Mouse (Mus musculus) ZHBTc4 (cell line): ENCODE data around the gene Fam214b.

Experiments
- DNase-seq: peaks from one replicate; pipeline ENCODE4 v3.0.0-alpha.2; 2011; ENCODE audit warnings: low read depth, low spot score

Gene Fam214b

DNA sequence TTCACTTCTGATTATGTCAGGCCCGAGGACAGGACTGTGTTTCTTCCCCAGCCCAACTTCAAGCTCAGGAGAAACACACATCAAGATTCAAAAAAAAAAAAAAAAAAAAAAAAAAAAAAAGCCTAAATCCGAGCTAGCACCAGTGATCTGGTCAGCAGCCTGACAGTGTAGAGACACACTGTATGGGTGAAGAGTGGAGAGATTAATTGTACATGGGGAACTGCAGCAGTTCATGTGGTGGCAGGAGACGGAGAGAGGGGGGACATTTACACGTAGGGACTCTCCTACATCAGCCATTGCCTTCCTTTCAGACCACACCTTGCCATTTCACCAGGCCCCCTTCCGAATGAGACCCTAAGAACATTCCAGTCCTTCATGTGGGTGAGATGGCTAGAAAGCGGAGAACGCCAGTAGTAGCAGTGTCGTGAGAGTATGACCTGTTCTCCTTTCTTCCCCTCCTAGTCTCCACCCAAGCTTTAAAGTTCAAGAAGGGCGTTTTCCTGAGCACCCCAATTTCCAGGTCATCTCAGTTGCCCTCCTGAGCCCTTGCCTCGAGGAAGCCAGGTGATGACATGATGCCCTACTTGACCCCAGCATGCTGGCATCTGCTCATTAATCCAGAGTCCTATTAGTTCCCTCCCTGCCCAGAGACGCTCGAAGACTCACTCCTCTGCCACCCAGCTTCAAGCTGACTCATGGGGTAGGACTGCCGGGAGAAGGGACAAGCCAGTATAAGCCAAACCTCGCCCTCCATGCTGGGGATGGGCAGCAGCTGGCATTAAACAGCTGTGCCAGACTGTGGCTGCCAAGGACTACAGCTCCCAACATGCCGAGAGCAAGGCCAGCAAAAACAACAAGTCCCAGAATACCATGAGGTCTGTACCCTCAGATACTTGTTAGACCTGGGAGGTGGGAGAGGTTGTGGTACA lies 7.2 kb downstream of the Fam214b start:
- DNase-seq = no peak

DNA sequence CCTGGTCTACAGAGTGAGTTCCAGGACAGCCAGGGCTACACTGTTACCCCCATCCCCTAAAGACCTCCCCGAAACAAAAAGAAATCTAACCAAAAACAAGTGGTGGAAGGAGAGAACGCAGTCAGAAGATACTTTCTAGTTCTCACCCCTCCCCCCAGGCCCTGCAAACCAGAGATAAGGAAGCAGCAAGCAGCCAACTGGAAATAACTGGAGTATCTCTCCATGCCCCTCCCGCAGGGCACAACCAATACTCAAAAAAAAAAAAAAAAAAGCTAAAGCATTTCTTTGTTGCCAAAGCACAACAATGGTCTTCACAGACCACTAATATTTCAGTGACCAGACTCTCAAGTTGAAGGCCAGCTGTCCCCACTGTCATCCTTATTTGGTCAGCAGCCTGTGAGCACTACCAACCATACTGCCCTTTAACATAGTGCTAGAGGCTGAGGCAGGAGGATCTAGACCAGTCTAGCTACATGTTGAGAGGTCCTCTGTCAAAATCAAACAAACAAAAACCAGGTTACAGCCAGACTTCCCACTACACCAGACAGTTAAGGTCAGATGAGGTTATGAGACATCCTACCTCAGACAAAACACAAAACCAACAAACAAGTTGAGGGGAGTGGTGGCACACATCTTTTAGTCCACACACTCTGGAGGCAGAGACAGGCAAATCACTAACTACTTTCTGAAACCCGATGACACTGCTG lies 8.0 kb downstream of the Fam214b start:
- no peak for DNase-seq

DNA sequence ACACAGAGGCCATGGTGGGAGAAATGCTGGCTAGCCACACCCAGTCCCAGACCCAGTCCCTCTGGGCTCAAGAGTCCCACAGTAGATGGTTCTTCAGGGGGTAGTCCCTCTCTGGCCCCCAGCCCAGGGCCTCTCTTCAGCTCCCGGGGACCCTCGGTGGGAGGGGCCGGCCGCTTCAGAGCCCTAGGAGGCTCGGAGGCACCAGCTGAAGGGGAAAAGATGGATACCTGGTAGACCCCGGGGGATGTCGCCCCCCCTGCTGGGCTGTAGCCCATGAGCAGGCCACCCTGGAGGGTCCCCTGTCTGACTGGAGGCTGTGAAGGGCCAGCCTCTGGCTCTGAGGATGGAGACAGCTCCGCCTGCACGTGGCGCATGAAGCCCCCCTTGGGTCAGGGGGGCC lies 9.7 kb downstream of the Fam214b start:
- DNase-seq = no peak

GRCm38 (mm10) chr4:43035851-43036250 lies 10.2 kb downstream of the Fam214b start:
- no peak for DNase-seq

GRCm38 (mm10) chr4:43033481-43033880 lies 12.5 kb downstream of the Fam214b start:
- no peak for DNase-seq

DNA sequence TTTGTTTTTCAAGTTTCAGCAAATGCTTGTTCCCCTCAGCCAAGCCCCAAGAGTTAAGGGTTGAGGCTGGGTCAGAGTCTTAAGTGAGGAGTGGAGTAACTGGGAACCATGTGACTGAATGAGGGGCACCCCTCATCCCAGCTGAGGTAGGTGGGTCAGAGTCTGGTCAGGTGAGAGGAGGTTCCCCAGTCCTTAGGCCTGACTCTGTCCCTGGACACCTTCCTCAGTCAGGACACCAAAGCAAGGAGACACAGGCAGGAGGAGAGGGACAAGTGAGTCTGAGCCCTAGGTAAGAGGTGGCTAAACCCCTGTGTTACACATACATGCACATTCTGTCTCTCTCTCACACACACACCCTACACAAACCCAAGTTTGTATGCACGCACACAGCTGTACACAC lies 13.5 kb downstream of the Fam214b start:
- DNase-seq = no peak

- DNase-seq = peak; percentile 98
Observed at GRCm38 (mm10) chr4:43031237-43031995, 14.6 kb downstream of the Fam214b start, which contains the start of gene Stoml2. Gene Stoml2, minus strand, starts transcription at chr4:43031710.

DNA sequence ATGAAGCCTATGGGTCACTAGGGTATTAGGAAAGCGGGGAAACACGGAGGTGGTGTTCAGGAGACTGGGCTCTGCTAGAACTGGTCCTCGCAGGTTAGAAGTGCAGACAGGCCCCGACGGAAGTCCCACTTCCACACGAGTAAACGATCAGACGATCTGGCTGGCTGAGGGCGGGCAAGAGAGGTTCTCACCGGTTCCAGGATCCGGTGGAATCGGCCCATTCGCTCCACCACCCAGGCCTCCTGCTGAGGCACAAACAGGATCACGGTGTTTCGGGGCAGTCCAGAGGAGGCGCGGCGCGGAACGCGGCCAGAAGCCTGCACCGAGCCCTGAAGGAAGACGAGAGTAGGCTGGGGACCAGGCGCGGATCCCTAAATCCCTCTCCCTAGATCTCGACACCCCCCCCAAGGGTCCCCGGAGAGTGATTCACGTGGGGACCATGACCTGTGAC lies 15.2 kb downstream of the Fam214b start:
- peak; percentile 89 for DNase-seq

DNA sequence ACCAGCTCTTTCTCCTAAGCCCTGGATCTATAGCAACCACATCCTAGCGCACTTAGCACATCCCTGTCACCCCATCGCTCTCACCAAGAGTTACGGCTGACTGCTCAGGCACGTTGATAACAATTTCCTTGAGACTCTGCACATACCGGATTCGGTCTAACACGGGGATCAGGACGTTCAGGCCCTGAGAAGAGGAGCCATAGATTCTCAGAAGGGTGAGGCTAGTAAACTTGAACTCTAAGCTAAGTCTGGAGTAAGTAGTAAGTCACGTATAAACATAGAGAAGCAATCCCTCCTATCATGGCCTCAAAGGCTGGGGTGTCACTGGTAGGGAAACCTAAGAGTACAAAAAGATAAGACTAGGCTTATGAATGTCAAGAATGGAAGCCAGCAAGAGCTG lies 15.7 kb downstream of the Fam214b start:
- no peak for DNase-seq

GRCm38 (mm10) chr4:43029749-43030148 lies 16.3 kb downstream of the Fam214b start:
- no peak for DNase-seq

- no peak for DNase-seq
Observed at GRCm38 (mm10) chr4:43029121-43029520, 16.9 kb downstream of the Fam214b start.

GRCm38 (mm10) chr4:43025084-43025960 lies 20.7 kb downstream of the Fam214b start, which contains the start of gene Pigo:
Gene Pigo, minus strand, starts transcription at chr4:43025819.
- DNase-seq = peak; percentile 97

GRCm38 (mm10) chr4:43024673-43025072 lies 21.3 kb downstream of the Fam214b start:
- DNase-seq = no peak

DNA sequence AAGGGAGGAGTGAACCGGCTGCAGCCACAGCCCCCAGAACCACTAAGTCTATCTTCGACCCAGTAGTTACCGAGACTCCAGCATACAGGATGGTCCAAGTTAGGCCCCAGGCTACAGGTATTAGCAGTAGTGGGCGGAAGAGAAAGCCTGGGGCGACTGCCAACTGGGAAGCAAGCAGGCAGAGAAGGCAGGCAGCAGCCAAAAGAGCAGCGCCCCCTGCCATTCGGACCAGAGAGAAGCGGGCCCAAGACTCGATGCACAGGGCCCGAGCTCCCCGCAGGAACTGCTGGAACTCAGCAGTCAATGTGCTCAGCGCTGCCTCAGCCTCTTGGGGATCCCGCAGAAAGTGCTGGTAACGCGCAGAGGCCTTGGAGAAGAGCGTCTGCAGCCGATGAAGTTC lies 24.7 kb downstream of the Fam214b start:
- peak; percentile 74 for DNase-seq

DNA sequence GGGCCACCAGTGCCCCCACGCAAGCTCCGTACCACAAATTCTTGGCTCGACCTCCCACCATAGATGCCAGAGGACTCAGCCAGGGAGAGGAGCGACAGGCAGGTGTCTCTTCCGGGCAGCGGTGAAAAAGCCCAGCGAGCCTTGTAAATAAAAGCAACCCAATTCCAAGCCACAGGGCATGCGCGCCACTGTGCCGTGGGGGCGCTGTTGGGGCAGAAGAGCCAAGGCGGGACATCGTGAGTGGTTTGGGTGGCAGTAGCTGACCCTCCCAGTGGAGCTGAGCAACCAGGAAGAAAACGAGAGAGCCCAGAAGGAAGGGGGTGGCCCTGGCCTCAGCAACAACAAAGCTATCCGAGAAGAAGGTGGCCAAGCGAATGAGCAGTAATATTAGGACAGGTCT lies 25.1 kb downstream of the Fam214b start:
- DNase-seq = peak; percentile 59

GRCm38 (mm10) chr4:43019641-43020465 lies 26.2 kb downstream of the Fam214b start:
- no peak for DNase-seq

GRCm38 (mm10) chr4:43019176-43019575 lies 26.8 kb downstream of the Fam214b start:
- no peak for DNase-seq

DNA sequence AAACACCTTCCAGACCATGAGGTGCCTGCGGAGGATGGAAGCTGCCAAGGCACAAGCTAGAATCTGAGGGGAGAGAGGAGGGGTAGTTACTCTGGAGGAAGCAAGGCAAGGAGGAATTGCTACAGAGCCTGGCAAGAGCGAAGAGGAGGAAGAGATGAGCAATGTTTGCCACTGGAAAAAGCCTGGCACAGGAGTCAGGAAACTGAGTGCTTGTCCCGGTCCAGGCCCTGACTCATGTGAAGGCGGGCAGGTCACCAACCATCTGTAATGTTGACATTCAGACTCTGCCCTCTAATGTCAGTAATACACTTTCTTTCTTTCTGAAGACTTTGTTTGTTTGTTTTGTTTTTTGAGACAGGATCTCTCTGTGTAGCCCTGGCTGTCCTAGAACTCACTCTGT lies 27.9 kb downstream of the Fam214b start:
- no peak for DNase-seq

GRCm38 (mm10) chr4:43012091-43012490 lies 33.9 kb downstream of the Fam214b start:
- DNase-seq = no peak
